Mouse (Mus musculus): ENCODE results near the gene Esm1. TPM values are rescaled to one million over a fixed set of nuclear protein-coding genes. Genes with fewer than 3 reads are reported as not detected.
"Not testable (repeated sequence)": the region's sequence is repeated elsewhere in the genome, so short reads cannot be mapped to it uniquely, and the experiment has no call there.

Esm1 gene
- polyA plus RNA-seq, 1 experiment = 0.02 TPM

DNA sequence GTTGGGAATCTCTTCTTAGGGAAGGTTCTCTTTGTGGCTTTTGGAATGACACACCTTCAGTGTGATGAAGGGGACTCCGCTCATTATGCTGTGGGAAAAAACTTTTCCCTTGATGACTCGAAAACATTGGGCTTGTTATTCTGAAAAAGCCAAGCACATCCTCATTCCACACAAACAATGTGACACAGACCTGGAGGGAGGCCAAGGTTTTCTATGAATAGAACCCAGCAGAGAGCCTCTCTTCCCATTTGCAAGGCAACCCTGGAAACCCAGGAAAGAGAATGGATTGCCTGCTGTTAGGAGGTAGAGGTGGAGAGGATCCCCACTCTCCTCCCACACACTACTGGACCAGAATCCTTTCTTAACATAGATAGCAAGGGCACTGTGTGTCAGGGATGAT, 14.6 kb downstream of the Esm1 start:
- H3K36me3 ChIP-seq (ENCODE audit: control insufficient read depth) = no peaks in the 10 kb centered on the region
- no peak overlapping the region for H3K4me3 ChIP-seq (replicated peaks)
- TF ChIP-seq TAL1 (IDR thresholded peaks at IDR 0.05; ENCODE audit: low read length) (no peak), GATA1 (IDR thresholded peaks at IDR 0.05; ENCODE audit: low read length) (no peak)
- no peaks in the 10 kb centered on the region for H3K4me1 ChIP-seq (ENCODE audit: control insufficient read depth)
- no peaks in the 10 kb centered on the region for H3K9me3 ChIP-seq (ENCODE audit: control insufficient read depth, low read length)
- no peaks in the 10 kb centered on the region for H3K27me3 ChIP-seq (ENCODE audit: control insufficient read depth)

DNA sequence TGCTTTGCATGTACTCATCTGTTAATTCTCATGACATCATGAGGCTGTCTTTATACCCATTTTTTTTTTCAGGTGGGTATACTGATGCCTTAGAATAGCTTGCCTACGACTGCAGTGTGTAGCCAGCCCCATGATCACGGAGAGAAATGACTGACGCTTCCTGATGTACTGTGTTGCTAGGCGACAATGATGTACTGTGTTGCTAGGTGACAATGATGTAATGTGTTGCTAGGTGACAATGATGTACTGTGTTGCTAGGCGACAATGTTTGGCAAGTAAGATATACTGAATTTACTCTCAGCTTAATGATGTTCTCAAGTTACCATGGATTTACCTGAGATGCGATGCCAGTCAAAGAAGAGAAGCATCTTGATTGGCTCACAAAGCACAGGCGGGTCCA, 16.4 kb downstream of the Esm1 start, which contains the start of gene Gzmk:
Gzmk (minus strand) TSS at position 98 of the 400 bp plus-strand sequence.
- Histone ChIP-seq H3K36me3 (ENCODE audit: control insufficient read depth) (no peaks in the 10 kb centered on the region), H3K4me3 (replicated peaks) (no peak within 1 kb of the TSS), H3K9me3 (ENCODE audit: control insufficient read depth, low read length) (no peaks in the 10 kb centered on the region), H3K4me1 (ENCODE audit: control insufficient read depth) (no peaks in the 10 kb centered on the region), H3K27me3 (ENCODE audit: control insufficient read depth) (no peaks in the 10 kb centered on the region)
- TF ChIP-seq TAL1 (IDR thresholded peaks at IDR 0.05; ENCODE audit: low read length) = no peak
- no peak for TF ChIP-seq GATA1 (IDR thresholded peaks at IDR 0.05; ENCODE audit: low read length)

DNA sequence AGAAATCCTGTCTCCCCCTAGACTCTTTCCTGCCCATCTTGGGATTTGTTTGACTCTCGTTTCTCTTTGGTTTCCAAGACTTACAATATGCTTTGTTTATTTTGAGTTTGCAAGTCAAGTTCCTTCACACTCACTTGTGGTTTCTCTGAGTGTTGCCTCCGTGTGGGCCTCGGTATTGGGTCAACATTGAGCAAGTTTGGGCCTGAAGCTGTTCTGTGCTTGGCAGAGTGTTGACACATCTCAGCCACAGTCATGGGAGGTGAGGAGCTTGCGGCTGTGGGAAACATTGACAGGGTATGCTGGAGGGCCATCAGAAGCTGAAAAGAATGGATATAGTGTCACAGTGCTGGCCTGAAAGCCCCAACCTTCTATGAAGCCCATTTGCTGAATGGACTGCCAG, 17.6 kb downstream of the Esm1 start:
- no peaks in the 10 kb centered on the region for H3K4me1 ChIP-seq (ENCODE audit: control insufficient read depth)
- no peaks in the 10 kb centered on the region for H3K9me3 ChIP-seq (ENCODE audit: control insufficient read depth, low read length)
- no peaks in the 10 kb centered on the region for H3K36me3 ChIP-seq (ENCODE audit: control insufficient read depth)
- TF ChIP-seq TAL1 (IDR thresholded peaks at IDR 0.05; ENCODE audit: low read length) = no peak
- TF ChIP-seq GATA1 (IDR thresholded peaks at IDR 0.05; ENCODE audit: low read length) = no peak
- H3K4me3 ChIP-seq (replicated peaks) = no peak overlapping the region
- no peaks in the 10 kb centered on the region for H3K27me3 ChIP-seq (ENCODE audit: control insufficient read depth)

DNA sequence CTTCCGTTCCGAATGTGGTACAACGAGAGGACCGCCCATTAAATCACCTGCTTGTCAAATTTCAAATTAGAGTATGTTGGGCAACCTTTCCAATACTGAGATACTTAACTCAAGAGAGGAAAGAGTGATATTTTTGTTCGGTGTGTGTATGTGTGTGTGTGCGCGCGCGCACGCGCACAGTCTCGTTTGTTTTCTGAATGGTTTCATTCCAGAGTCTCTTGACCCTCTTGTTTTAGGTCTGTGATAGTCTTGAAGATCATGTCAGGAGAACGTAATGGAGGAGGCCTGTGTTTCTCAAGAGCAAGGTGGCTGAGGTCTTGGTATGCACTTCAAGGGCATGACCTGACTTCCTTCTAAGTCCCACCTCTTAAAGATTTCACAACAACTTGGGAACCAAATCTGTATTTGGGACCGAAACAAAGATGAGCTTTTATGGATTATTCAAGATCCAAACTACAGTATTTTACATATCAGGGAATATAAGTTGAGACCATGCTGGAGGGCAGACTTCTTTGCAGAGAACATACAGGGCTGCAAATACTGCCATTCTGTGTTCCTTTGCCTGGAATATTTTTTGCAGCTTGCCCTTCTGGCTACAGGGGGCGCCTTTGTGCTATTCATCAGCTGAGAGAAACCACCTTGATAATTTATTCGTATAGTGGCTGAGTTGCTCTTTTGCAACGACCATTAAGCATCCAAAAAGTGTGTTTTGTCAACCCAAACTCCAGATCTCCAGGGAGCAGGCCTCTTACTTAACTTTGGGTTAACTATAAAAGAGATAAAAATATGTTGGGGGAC, 18.4 kb downstream of the Esm1 start:
- Histone ChIP-seq H3K4me1 (ENCODE audit: control insufficient read depth) (no peaks in the 10 kb centered on the region), H3K4me3 (replicated peaks) (no peak overlapping the region), H3K27me3 (ENCODE audit: control insufficient read depth) (no peaks in the 10 kb centered on the region), H3K36me3 (ENCODE audit: control insufficient read depth) (no peaks in the 10 kb centered on the region), H3K9me3 (ENCODE audit: control insufficient read depth, low read length) (no peaks in the 10 kb centered on the region)
- TF ChIP-seq TAL1 (IDR thresholded peaks at IDR 0.05; ENCODE audit: low read length) = no peak
- no peak for TF ChIP-seq GATA1 (IDR thresholded peaks at IDR 0.05; ENCODE audit: low read length)

DNA sequence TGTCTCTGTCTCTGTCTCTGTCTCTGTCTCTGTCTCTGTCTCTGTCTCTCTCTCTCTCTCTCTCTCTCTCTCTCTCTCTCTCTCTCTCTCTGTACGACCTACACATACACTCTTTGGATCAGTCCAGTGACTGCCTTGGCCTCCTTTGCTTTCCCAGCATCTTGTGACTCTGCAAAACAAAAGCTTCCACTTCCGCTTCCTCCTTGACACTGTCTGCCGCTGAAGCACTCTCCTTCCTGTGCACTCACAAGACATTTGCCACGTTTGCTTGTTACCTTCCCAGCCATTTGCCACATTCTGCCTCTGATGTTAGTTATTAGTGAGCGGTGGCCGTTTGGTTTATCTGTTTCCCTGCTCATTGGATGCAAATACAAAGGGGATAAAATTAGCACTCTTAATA, 32.7 kb downstream of the Esm1 start:
- TF ChIP-seq TAL1 (IDR thresholded peaks at IDR 0.05; ENCODE audit: low read length) (no peak), GATA1 (IDR thresholded peaks at IDR 0.05; ENCODE audit: low read length) (no peak)
- H3K9me3 ChIP-seq (ENCODE audit: control insufficient read depth, low read length) = no peaks in the 10 kb centered on the region
- no peaks in the 10 kb centered on the region for H3K4me1 ChIP-seq (ENCODE audit: control insufficient read depth)
- H3K4me3 ChIP-seq (replicated peaks) = no peak overlapping the region
- no peaks in the 10 kb centered on the region for H3K36me3 ChIP-seq (ENCODE audit: control insufficient read depth)
- no peaks in the 10 kb centered on the region for H3K27me3 ChIP-seq (ENCODE audit: control insufficient read depth)

DNA sequence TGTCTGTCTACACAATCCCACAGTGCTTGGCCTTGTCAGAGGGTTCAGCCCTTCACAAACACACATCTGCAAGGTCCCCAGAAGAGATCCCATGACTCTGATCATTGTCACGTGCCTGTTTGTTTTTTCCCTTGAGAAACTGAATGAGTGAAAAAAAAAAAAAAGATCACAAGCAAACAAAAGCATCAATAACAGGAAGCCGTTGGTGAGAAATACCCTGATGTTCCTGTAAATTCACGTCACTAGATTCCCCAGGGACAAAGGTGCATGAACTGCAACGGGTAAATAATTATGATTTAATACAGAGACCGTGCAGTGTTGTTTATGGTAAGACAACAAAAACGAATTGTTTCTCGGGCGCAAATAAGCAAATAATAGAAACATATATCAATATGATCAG, 35.6 kb downstream of the Esm1 start:
- Histone ChIP-seq H3K4me3 (replicated peaks) (no peak overlapping the region), H3K36me3 (ENCODE audit: control insufficient read depth) (no peaks in the 10 kb centered on the region), H3K4me1 (ENCODE audit: control insufficient read depth) (no peaks in the 10 kb centered on the region), H3K27me3 (ENCODE audit: control insufficient read depth) (no peaks in the 10 kb centered on the region), H3K9me3 (ENCODE audit: control insufficient read depth, low read length) (no peaks in the 10 kb centered on the region)
- TF ChIP-seq TAL1 (IDR thresholded peaks at IDR 0.05; ENCODE audit: low read length) = no peak
- no peak for TF ChIP-seq GATA1 (IDR thresholded peaks at IDR 0.05; ENCODE audit: low read length)

DNA sequence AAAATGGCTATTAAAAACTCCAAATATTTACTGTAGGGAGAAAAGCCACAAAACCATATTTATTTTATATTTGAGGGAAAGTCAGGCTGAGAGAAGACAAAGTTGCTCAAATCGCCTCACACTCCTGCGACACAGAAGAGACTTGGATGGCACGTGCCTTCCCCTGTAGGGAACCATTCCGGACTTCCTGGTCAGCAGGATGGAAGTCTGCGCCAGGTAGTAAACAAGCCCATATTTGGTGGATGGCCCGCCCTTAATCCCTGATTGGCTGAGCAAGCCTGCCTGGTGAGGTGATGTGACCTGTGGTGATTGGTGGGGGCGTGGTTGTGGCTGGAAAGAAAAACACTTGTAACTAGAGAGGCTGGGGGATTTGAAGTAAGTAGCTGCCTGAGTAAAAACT, 43.1 kb downstream of the Esm1 start:
- not testable (repeated sequence) for H3K4me1 ChIP-seq (ENCODE audit: control insufficient read depth); H3K4me3 ChIP-seq (replicated peaks); H3K9me3 ChIP-seq (ENCODE audit: control insufficient read depth, low read length); H3K27me3 ChIP-seq (ENCODE audit: control insufficient read depth); H3K36me3 ChIP-seq (ENCODE audit: control insufficient read depth)

DNA sequence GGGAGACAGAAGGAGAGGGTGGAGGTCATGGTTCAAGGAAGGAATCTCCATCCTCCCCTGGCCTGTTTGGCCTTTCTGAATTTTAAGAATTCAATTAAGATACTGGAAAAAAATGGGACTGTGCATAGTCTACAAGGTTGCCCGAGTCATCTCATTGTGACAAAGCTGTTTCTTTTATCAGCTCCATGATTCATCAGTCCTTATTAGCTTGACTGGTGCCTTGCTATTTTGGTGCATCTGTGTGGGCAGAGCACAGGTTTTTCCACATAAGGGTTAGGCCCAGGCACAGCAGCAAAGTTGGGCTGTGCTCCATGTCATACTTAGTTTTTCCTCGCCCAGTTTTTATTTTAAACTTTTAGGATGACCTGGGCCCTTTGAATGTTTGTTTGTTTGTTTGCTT, 47.3 kb downstream of the Esm1 start:
- H3K4me3 ChIP-seq (replicated peaks) = no peak overlapping the region
- H3K9me3 ChIP-seq (ENCODE audit: control insufficient read depth, low read length) = no peaks in the 10 kb centered on the region
- no peak for TF ChIP-seq TAL1 (IDR thresholded peaks at IDR 0.05; ENCODE audit: low read length)
- TF ChIP-seq GATA1 (IDR thresholded peaks at IDR 0.05; ENCODE audit: low read length) = no peak
- no peaks in the 10 kb centered on the region for H3K36me3 ChIP-seq (ENCODE audit: control insufficient read depth)
- no peaks in the 10 kb centered on the region for H3K27me3 ChIP-seq (ENCODE audit: control insufficient read depth)
- no peaks in the 10 kb centered on the region for H3K4me1 ChIP-seq (ENCODE audit: control insufficient read depth)

DNA sequence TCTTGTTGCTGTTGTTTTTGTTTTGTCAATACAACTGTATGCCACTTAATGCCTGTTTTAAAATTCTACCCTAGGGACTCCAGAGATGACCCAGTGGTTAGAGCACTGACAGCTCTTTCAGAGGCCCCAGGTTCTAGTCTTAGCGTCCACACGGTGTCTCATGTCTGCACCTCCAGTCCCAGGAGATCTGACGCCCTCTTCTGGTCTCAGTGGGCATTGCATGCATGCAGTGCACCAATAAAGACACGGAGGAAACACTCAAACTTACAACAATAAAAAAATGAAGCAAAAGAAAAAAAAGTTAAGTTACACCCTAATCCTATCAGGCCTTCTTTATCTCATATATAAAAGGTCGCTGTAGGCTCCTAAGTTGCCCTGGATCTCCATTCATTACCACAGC, 47.7 kb downstream of the Esm1 start:
- Histone ChIP-seq H3K27me3 (ENCODE audit: control insufficient read depth) (no peaks in the 10 kb centered on the region), H3K9me3 (ENCODE audit: control insufficient read depth, low read length) (no peaks in the 10 kb centered on the region), H3K4me3 (replicated peaks) (no peak overlapping the region), H3K36me3 (ENCODE audit: control insufficient read depth) (no peaks in the 10 kb centered on the region), H3K4me1 (ENCODE audit: control insufficient read depth) (no peaks in the 10 kb centered on the region)
- no peak for TF ChIP-seq GATA1 (IDR thresholded peaks at IDR 0.05; ENCODE audit: low read length)
- no peak for TF ChIP-seq TAL1 (IDR thresholded peaks at IDR 0.05; ENCODE audit: low read length)

DNA sequence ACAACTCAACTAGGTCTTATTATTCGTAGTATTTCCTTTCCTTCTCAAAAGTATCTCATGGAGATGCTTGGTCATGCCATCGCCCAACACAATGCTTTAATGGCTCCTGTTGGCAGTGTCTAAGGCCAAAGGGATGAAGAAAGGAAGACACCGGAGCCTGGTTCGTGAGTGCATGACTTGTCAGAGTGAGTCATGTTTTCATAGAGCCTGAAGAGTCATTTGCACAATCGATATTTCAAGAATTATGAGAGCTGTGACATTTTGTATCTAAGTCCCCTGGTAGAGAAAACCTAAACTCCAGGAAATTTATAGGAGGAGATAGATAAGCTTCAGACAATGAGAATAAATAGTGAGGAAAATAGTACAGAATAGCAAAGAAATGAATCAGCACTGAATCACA, 49.8 kb downstream of the Esm1 start:
- Histone ChIP-seq H3K36me3 (ENCODE audit: control insufficient read depth) (no peaks in the 10 kb centered on the region), H3K27me3 (ENCODE audit: control insufficient read depth) (no peaks in the 10 kb centered on the region), H3K4me1 (ENCODE audit: control insufficient read depth) (no peaks in the 10 kb centered on the region), H3K9me3 (ENCODE audit: control insufficient read depth, low read length) (no peaks in the 10 kb centered on the region), H3K4me3 (replicated peaks) (no peak overlapping the region)
- TF ChIP-seq GATA1 (IDR thresholded peaks at IDR 0.05; ENCODE audit: low read length) (no peak), TAL1 (IDR thresholded peaks at IDR 0.05; ENCODE audit: low read length) (no peak)

All from erythroblast, embryonic 14.5 days (primary cell).